Comparison of ENCODE assay signal across 16 mouse cellular contexts in genomic region chr8:104590284-104590683, GRCm38 (mm10). TPM values are rescaled to one million over a fixed set of nuclear protein-coding genes. Genes with fewer than 3 reads are reported as not detected.
"Had no signal": no experiment of that assay in that cellular context is flagged by ENCODE, and none has a peak within 500 bp of the region (broad histone marks: within the 10 kb centered on the region; RNA-seq: fewer than 3 reads in every experiment).

No protein-coding gene starts in this region.

- H3K9me3 ChIP-seq: kidney, embryonic 15.5 days; limb, embryonic 15.5 days; midbrain, embryonic 12.5 days; neural tube, embryonic 12.5 days had no signal

- H3K9ac ChIP-seq: kidney, embryonic 15.5 days; limb, embryonic 15.5 days; neural tube, embryonic 12.5 days had no signal

- DNase-seq: kidney, adult 2 months; kidney, postnatal 14 days; lung, adult 18-20 months; retina, postnatal 1 day; right cerebral cortex, postnatal 4 days; thymus, postnatal 4 days had no signal

- H3K27me3 ChIP-seq: kidney, embryonic 15.5 days; limb, embryonic 15.5 days; midbrain, embryonic 12.5 days; neural tube, embryonic 12.5 days had no signal

- H3K27ac ChIP-seq: neural tube, embryonic 12.5 days had no signal

RNA-seq across cellular contexts. Expression of gene Cdh16, which starts 33.9 kb away (rescaled TPM):
- total RNA-seq: layer of hippocampus, postnatal 25 days; left cerebral cortex, adult 2 months; left cerebral cortex, postnatal 14 days; megakaryocyte-erythroid progenitor cell, adult 5-6 weeks had no signal
- polyA plus RNA-seq: limb, embryonic 11.5 days; midbrain, embryonic 12.5 days; midbrain, embryonic 16.5 days; neural tube, embryonic 12.5 days had no signal

RNA-seq across cellular contexts. Expression of gene Car7, which starts 55.8 kb away (rescaled TPM):
- total RNA-seq: megakaryocyte-erythroid progenitor cell, adult 5-6 weeks had no signal
